Mouse (Mus musculus): ENCODE measurements around the gene Setd5. TPM values are rescaled to one million over a fixed set of nuclear protein-coding genes. Genes with fewer than 3 reads are reported as not detected.

Gene Setd5
- total RNA-seq, 4 experiments from 2014 or later: 88.7 to 146 (median 108) TPM

DNA sequence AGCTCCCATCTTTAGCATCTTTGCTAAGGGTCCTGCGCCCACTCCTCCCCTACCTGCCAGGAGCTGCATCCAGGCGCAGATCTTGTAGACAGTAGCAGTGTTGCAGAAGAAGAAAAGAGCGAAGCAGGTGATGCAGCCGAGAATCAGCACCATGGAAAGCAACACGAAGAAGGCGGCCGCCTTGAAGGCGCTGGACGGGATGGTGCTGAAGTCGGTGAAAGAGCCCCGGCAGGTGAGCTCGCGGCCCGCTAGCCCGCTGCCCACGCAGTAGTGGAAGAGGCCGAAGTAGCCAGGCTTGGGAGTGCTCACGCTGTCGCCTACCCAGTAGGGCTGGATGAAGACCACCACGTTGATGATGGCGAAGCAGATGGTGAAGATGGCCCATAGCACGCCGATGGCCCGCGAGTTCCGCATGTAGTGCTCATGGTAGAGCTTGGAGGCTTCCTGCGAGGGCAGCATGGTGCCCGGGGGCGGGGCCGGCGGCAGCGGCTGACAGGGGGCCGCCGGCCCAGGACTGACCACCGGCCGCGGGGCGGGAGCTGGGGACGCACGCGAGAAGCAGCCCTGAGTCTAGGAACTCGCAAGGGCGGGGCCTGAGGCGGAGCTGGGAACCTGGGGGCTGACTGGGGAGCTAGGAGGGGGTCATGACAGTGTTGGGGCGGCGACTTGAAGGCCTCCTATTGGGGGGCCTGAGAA lies 116.7 kb downstream of the Setd5 start:
- DNase-seq: no peak

DNA sequence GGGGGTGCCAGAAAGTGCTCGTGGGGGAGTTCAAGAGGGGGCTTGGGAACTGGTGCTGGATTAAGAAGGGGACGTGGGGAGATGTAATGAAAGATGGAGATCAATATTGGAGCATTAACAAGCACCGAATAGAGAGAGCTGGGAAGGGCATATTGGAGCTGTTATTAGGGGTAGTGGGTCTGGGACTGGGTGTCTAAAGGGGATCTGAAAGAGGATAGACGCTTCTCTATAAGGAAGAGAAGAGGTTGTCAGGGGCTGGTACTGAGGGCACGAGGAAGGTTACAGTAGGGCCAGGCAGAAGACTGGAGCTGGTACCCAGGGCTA lies 117.3 kb downstream of the Setd5 start:
- no peak for DNase-seq

- DNase-seq: no peak
These were observed 117.9 kb downstream of the Setd5 start, which contains the start of gene Lhfpl4 for GRCm38 (mm10) chr6:113194841-113195595. TSS of gene Lhfpl4 (minus strand) at chr6:113195384.

DNA sequence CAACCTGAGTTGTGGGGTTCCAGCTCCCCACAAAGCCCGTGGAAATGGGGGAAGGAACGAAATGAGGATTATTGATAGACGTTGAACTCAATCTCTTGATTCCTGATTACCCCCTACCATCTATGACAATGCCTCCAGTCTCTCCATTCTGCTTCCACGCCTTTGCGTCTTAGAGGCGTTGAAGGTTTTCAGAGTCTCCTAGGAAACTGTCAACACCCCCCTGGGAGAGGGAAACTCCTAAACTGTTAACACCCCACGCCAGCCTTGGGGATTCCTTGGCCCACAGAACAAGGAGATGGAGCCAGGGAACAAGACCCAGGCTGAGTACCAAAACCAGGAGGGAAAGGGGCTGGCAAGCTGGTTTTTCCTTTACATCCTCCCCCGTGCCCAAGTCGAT lies 118.4 kb downstream of the Setd5 start:
- DNase-seq: no peak

Other genes with a start within 250 kb of the Setd5 start
- gene Srgap3, start 130.1 kb upstream of the Setd5 start, total RNA-seq (2022): 10 to 100 TPM; 15.5 to 30.7 (median 22.3) TPM
- 10 to 100 TPM; 35.4 to 46.8 (median 41.3) TPM for gene Thumpd3, start 31.1 kb upstream of the Setd5 start, total RNA-seq (2022)
- 1 to 10 TPM; 5.2 to 8.5 (median 6.6) TPM for gene Lhfpl4, start 118.0 kb downstream of the Setd5 start, total RNA-seq (2022)
- 10 to 100 TPM; 19.6 to 24.8 (median 23.1) TPM for gene Mtmr14, start 160.5 kb downstream of the Setd5 start, total RNA-seq (2022)
- gene Cpne9, start 204.9 kb downstream of the Setd5 start, total RNA-seq (2022): 1 to 10 TPM; 4.4 to 8.6 (median 5.8) TPM
- gene Brpf1, start 229.8 kb downstream of the Setd5 start, total RNA-seq (2022): 10 to 100 TPM; 19.5 to 32.3 (median 29.5) TPM
- 10 to 100 TPM; 14.4 to 21.7 (median 17.1) TPM for gene Ogg1, start 249.6 kb downstream of the Setd5 start, total RNA-seq (2022)

All from adrenal gland, adult 8-10 months (tissue).